Mouse (Mus musculus) ES-Bruce4 (cell line): ENCODE measurements around the gene Ttyh3.

ENCODE experiments used
- EP300 ChIP-seq: IDR thresholded peaks from 2 replicates; pipeline ENCODE4 v1.6.1; 2011; ENCODE audit warnings: low read depth, low read length; ENCODE audit not compliant: insufficient read depth
- POLR2A ChIP-seq: IDR thresholded peaks from one replicate; pipeline ENCODE4 v1.8.1; 2011; ENCODE audit warnings: low read length; ENCODE audit not compliant: insufficient read depth

DNA sequence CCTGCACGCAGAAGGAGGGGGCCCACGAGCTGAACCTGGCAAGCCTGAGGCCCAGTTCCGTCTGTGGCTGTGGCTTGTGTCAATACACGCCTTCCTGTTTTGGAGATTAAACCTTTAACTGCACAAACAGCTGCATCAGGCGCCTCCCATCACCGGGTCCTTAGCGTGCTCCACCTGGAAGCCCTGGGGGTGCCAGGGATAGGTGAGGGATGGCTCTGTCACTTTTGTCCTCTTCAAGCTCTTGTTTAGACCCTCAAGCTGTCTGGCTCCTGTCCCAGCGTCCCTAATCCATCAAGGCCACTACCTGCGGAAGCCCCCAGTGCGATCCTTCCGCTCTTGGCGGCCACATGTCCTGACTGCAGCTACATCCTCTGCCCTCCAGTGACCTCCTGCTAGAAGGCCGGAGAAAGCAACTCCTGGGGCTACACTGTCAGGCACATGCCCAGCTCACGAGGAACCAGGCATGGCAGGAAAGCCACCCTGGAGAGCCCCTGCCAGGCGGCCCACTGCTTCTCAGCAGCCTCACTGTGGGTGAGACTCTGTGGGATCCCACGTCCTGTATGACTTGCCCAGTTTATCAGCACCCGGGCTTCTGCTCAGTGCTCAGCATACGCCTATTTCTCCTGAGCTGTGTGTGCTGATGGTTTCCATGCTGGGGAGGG, 51.8 kb downstream of the Ttyh3 start:
- TF ChIP-seq POLR2A (no peak), EP300 (no peak)
